Mouse (Mus musculus): ENCODE data around the gene Lyzl6.

Lyzl6 gene

DNA sequence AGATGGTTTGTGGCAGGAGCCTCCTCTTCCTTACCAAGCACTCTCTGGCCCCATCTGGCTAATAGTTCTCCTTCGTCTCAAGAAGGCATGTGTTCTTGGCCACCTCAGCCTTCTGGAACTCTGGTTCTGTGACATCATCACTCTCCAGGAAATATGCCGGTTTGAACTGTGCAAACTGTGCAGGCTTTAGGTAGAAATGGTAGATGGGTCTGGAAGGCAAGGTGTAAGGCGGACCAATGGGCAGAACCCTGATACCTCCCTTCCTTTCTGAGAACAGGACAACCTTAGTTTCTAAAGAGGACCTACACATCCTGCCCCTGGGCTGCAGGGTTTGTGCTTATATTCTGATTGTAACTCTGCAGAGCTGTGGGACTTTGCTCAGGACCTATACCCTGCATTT, at the start of gene Lyzl6:
Lyzl6 (minus strand) TSS at position 101 of the 400 bp plus-strand sequence.
- DNase-seq = peak; percentile 58

DNA sequence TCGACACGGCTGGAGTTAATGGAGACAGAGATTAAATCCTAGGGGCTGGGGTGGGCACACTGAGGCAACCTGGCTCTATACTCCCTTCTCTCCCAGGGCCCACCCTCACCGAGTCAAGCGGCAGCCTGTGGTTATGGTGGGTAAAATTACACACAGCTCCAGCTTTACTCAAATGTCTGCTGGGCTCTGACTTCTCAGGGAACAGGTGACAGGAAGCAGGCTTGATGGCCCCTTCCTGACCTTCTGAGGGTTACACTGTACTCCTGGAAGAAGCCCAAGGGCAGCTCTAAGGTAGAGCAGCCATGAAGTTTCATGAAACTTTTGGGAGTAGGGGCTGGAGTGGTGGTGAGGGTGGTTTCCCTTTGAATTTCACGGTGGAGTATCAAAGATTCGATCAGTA, 48.0 kb upstream of the Lyzl6 start:
- no peak for DNase-seq

DNA sequence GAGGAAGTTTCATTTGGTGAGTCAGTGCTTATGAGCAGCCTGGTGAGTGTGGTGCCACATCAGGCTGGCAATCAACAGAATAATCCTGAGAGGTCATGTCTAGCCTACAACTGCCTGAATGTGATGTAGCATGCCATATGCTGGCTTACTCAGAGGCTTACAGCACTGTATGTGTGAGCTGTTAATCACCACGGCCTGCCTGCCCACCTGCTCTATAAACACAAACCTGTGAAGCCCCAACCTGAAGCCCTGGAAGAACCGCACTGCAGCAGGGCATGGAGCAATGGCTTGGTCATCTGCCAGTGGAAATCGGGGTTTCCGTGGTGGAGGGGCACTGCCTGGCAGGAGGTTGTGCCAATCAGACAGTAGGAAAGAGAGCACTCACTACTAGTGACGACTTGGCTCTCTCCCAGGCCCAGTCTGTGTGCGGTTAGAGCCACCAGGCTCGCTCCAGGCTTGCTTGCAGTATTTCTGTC, 46.6 kb upstream of the Lyzl6 start:
- DNase-seq = no peak

DNA sequence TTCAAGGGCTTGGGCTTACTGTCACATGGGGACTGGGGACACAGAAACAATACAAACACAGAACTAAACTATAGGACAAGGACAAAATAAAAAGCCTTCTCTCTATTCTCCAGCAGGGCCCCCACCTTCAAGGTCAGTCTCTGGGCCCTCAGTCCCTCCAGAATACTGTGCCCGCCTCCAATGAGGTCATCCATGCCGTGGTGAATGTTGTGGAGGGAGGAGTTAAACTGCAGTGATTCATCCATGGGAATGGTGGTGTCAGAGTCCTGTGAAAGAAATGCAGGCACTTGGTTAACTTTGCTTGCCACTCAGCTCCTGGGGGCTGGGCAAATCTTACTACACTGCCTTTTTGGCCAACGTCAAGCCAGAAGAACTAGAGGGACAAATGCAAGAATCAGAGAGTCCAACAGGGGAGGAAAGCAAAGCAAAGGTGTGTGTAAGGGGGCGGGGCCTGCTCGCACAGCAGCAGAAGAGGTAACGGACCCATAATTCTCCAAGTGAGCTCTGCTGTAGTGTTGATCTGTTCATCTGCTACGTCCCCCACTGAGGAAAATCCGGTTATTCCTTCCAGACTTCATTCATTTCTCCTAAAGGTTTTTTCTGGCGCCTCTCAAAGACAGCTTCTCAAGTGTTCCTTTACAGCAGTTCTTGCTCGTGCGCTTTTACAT, 45.1 kb upstream of the Lyzl6 start:
- DNase-seq = no peak

DNA sequence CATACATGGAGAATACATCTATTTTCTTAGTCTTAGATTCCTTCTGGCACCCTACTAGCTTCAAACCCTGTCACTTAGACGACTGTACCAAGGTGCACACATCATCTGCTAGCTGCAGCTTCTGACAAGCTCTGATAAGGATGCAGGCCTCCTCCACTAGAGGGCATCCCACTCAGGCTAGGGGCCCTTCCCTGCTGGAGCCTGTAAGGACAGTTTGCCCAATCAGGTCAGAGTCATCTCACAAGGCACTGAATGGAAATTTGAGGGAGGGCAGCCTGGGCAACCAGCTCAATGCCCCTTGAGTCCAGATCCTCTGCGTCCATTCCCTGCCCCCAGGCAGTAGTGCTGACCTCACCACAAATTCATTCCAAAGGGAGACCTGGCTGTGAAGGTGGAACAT, 38.4 kb upstream of the Lyzl6 start:
- DNase-seq = peak; percentile 92

DNA sequence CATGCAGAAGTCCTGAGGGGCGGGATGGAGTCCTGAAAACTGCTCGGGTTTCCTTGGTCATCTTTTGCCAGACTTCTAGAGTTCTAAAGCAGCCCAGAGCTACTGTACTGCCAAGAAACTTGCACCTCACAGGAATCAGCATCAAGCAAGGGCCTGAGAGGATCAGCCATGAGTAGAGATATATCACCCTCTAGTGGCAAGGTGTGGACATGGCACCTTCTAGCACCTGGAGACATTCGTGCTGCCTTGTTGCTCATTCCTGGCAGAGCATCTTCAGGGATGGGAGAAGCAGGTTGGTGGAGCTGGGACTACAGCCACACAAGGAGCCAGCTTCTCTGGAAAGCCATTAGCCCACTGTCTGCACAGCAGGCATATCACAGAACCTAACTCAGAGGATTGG, 36.9 kb upstream of the Lyzl6 start:
- DNase-seq = no peak

DNA sequence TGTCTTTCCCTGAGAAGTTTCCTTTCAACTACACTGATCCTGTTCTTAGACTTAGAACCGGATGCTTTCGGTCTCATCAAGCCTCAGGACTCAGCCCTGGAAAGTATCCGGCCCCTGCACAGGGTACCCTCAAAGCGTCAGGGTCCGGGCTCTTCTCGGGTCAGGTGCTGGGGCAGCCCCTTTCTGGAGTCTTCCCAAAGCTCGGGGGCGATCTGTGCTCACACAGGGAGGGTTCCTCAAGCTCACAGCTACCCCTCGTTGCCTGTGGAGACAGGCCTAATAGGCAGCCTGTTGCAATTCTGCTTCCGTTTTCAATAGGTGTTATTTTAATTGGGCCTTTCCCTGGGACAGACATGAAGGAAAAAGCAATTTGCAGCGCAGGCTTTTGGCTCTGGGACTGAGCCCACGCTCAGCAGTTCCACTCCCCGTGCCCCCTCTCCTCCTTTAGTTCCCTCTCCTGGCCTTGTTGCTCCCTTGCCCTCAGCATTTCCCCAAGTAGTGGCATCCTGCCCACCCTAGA, 28.3 kb upstream of the Lyzl6 start:
- DNase-seq = no peak

DNA sequence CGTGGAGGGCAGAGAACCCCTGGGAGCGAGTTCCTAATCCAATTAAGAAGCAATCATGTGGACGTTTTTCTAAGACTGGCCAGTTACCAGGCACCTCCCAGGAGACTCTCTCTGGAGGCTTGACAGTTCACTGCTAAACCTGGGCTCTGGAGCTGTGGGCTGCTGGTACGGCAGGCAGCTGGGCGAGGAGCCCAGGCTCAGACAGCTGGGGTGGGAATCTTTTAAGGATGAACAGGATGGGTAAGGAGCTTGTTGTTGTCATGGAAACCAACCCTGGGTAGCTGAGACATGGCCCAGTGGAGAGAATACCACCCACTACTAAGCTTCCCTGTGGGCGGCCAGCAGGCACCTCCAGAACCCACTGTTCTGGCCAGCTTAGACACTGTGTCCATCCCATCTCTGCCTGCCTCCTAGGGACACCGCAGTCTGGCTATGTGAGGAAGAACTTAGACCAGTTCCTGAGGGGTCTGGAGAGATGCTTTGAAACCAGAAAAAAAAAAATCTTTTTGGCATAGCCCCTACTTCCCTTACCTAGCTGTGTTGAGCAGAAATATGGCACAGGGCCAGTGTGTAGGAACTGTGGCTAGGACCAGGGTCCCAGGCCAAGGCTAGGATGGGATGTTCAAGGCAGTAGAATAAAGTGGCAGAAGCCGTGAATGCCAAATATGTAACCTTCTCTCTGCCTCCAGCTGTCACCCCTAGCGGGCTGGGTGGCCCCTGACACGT, 27.7 kb upstream of the Lyzl6 start:
- no peak for DNase-seq

DNA sequence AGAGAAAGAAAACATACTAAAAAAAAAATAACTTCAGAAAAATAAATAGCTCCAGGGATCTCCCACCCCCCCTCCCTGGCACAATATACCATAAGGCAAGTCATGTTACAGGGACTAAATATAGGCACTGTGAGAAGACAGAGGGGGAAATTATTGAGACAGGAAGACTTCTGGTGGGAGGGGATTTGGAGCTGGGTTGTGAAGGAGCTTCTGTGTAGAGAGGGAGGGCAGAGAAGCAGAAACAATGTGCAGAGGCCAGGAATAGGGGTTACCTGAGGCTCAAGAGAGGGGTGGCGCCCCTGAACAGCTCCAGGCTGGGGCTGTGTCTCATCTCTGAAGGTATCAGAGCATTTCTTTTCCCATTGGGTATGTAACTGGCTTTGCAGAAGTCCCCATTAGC, 27.0 kb upstream of the Lyzl6 start:
- no peak for DNase-seq

DNA sequence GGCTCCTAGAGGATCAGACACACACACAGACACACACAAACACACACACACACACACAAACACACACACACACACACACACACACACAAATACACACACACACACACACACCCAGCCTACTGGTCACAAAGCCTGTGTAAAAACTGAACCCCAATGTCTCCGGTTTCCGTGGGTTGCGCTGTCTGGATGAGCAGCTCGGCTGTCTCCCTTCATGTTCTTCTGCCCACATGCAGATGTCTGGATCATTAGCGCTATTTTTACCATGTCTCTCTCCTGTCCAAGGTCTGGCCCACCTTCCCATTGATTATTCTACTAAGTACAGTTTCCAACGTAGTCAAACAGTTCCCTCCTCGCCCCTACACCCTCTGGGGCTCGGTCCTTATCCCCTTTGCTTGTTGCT, 24.4 kb upstream of the Lyzl6 start:
- no peak for DNase-seq

DNA sequence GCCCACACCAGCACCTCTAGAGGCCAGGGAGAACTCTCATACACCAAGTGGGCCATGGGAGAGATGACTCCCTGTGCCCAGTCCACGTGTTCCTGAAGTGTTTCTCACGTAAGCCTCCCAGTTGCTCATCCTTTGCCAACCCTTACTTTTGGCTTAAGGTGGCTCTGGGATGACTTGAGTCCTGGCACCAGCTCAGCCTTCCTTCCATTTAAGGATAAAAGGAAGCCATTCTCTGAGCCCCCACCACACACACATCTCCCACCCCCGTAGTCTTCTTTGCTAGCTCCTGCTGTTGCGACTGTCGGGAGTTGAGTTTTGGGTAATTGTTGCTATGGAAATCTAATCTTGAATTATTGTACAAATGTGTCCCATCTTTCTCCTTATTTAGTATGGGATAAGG, 23.9 kb upstream of the Lyzl6 start:
- no peak for DNase-seq

DNA sequence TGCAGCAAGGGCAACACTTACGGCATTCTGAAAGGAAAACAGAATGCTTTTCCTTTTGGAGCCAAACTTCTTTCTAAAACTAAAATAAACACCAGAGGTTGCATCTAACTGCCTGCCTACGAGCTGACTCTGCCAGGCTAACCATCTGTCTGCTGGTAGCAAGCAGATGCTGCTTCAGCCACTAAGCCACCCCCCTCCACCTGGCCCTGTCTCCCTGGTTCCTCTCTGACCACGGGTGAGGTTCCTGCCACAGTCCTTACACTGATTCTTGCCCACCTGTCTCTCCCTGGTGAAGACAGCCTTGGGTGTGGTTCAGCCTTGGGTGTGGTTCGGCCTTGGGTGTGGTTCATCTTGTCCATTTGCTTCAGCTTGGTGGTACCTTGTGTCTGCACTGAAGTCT, 23.2 kb upstream of the Lyzl6 start:
- no peak for DNase-seq

DNA sequence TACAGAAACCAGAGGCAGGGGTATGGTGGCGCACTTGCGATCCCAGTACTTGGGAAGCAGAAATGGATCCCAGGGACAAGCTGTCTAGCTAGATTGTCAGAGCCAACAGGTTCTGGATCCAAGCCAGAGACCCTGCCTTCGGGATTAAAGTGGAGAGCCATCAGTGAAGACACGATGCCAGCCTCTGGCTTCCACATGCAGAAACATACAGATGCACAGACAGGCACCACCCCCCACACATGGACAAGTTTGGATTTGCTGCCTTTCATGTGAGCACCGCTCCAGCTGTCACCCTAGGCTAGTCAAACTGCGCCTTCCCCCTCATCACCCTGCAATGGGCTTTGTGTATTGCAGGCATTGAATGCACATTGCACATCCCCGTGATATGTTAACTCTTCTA, 19.5 kb upstream of the Lyzl6 start:
- DNase-seq = no peak

DNA sequence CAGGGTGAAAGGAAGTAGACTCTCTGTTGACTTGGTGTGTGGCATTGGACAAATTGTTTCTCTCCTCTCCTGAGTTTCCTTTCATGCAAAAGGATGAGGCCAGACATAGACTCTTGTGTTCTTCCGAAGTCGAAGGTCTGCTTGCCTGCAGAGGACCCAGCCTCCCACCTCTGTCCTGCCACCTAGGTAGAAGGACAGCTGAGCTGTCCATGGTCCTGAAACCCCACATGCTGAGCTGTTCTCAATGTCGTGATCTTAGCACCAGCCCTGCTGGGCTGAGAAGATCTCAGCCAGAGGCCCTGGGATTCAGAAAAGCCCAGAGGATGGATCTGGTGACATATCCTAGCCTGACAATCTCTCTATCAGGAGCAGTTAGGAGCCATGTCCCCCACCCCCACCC, 17.8 kb upstream of the Lyzl6 start:
- no peak for DNase-seq

DNA sequence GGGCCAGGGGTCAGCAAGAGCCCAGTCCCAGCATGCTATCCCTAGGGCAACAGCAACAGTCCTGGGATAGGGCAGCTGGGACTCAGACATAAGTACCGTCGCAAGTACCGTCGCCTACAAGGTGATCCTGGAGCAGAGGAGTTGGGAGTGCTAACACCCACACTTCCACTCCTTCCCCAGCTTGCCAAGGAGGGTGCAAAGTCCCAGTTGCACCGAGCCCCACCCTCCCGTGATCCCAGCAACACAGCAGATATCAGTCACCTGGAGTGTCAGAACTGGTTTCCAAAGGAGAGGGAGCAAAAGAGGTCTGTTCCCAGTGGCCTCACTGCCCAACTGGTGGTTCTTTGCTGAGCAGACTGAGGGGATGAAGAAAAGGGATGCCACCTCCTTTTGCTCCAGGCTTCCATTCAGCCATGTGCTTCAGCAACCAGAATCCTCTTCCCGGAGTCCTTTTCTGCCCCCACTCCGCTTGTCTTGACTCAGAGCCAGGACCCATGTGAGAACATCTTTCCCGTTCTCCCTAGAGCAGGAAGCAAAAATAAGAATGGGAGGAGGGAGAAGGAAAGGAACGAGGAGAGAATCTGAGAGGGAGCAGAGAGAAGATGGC, 14.8 kb upstream of the Lyzl6 start:
- no peak for DNase-seq

DNA sequence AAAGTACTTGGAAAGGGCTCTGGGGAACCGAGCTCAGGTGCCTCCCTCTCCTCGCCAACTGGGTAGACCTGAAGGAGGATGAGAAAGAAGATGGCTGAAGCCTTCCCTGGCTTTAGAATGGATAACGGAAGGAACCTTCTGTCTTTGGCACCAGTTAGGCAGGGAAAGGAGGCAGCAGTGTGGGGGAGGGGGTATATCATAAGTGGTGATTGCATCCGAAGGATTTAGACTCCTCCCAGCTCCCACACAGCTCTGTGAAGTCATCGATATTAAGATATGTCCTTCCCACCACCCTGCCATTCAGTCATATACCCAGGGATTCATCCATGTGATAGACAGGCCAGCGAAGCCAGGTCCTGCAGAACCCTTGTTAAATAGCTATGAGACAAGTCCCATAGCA, 12.7 kb upstream of the Lyzl6 start:
- no peak for DNase-seq

DNA sequence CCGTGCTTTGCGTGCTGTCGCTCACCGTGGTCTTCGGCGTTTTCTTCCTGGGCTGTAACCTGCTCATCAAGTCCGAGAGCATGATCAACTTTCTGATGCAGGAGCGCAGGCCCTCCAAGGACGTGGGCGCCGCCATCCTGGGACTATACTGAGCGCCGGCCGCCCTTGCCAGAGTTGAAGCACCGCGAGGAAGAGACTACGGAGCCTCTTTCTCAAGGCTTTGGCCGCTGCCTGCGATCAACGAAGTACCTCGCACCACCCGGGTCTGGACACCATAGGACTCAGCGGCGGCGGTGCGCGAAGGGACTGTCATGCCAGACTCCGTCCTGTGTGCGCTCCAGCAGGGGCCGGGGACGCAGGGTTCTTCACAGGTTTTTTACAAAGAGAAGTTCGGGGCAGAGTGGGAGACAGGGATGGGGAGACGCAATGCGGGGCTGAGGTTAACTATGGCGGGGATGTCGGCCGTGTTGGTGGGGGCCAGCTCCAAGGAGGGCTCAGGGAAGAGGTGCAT, 11.3 kb upstream of the Lyzl6 start:
- DNase-seq = no peak

DNA sequence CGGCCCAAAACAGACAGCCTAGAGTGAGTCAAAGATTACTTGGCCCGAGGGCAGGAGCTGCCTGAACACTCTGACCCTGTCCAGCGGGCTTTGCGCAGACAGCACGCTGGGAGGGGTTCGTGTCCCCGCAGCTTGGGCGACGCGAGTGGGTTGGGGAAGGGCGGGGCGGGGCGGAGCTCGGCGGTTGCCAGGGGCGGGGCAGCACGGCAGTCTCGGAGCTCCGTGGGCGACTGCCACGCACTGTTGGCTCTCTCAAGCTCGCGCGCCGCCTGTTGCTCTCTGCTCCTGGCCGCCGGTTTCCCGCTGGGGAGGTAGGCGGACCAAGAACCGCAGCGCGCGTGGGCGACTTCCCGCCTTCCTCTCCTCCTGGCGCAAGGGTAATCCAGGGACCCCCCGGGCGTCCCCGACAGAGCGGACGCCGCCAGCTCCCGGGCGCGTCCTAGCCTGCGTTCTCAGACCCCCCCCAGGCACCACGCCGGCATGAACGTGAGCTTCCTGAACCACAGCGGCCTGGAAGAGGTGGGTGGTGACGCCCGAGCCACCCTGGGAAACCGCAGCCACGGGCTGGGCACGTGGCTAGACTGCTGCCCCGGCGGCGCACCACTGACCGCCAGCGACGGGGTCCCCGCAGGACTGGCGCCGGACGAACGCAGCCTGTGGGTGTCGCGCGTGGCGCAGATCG, 10.8 kb upstream of the Lyzl6 start, which contains the start of gene Rprml:
Rprml (plus strand) TSS at position 270 of the 682 bp plus-strand sequence.
- DNase-seq = peak; percentile 87

DNA sequence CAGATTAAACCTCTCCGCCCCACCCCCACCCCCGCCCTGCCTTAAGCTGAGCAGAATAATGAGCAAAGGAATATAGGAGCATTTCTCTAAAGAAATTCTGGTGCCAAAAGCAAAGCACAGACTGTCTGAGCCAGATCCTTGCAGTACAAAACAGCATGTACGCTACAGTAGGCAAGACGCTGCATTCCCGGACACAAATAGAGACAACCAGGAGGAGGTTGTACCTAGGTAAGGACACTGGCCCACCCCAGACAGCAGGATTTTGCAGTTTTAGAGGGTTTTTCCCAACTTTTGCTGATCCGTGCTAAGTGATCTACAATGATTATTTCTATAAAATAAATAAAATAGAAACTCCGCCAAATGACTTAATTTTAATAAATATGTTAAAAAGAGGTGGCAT, 10.0 kb upstream of the Lyzl6 start:
- DNase-seq = peak; percentile 55

DNA sequence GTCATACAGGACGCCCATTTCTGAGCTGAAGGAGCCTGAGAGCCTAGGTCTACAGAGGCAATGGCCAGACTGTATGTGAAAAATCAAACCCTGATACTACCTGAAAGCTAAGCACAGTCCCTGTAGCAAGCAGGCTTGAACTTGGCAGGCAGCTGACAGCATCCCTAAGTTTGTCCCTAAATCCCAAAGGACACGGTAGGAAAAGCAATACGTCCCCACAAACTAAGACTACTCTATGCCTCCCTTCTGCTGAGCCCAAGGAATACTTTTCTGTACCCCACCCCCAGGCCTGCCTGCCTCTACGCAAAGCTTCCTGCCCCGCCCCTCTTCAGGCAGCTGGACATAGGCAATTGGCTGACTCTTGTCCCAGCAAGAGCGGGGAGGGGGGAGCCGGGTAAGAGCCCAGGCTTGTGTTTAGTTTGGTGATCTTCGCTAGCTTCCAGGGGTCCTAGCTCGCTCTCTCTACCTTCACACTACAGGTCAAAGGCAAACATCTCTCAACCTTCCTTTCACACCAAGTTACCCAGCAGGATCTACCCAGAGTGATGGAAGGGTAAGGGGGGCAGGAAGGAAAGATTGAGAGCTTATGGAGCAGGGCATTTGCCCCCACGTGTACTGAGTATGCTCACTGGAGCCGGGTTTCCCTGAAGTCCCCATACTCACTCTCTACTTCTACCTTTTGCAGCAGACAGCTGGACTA, 9.4 kb upstream of the Lyzl6 start:
- DNase-seq = peak; percentile 83

DNA sequence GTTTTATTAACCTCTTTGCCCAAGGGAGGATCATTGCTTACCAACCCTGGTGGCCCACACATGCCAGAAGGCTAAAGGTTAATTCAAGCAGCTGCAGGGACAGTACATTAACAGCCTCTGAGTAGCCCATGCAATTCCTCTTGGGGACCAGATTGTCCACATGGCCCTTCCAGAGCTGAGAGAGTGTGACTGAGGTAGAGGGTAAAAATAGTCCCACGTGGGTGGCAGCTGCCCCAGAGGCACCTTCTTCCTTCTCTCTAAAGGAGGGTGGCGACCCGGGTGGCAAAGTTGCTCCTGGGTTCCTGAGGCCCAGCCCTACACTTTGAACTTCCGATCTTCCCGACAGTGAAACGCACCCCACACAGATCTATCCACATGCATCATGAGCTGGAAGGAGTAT, 7.6 kb upstream of the Lyzl6 start:
- peak; percentile 90 for DNase-seq

DNA sequence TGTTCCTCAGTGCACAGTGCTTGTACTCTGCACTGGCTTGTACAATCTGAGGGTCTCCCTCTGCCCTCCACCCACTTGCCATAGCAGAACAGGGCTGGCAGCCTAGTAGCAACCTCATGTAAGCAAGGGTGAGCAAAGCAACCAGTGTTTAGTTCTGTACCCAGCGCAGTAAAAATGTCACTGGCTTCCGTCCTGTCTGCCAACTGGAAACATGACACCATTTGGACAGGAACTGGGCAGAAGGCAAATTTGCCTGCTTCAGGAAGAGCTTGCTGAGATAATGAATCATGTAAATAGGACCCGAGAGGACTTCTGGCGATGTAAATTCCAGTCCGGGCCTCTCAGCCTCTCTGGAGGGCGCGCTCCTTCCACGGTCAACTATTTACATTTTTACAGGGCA, 7.0 kb upstream of the Lyzl6 start:
- peak; percentile 83 for DNase-seq

Data from heart, adult 11 months (tissue).